Mouse (Mus musculus) kidney, adult 18-20 months (tissue): Measurements from ENCODE around the gene Ranbp1.

Source experiments
- DNase-seq: peaks from one replicate; pipeline ENCODE4 v3.0.0; 2021

Gene Ranbp1

DNA sequence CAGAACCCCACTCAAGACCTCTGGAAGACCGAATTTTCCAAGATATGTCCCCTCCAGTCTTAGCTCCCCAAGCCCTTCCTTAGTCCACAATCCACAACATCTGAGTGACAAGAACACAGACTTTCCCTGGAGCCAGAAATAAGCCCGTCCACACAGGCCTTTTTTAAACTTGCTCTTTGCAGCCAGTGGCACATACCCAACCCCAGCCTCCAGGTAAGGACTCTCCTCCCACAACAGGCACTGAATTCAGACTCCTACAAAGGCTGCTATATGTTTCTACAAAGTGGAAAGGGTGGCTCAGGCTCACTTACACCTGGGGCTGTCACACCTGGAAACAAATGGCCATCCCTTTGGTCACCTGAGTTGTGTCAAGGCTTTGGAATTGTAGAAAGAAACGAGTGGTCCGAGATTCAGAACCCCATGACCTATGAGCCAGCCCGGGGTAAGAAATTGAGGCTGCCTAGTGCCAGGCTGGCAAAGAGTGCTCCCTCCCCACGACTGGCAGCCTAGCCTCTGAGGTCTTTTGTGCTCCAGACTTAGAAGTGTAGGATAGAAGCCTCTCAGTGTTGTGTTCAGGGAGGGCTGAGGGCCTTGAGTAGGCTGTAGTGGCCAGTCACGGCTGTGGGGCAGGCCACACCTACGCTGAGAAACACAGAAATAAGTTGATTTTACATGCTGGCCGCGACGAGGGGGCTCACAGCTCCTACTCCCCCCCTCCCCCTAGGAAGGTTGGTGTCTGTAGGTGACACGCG lies 14.4 kb downstream of the Ranbp1 start:
- peak; percentile 27 for DNase-seq

DNA sequence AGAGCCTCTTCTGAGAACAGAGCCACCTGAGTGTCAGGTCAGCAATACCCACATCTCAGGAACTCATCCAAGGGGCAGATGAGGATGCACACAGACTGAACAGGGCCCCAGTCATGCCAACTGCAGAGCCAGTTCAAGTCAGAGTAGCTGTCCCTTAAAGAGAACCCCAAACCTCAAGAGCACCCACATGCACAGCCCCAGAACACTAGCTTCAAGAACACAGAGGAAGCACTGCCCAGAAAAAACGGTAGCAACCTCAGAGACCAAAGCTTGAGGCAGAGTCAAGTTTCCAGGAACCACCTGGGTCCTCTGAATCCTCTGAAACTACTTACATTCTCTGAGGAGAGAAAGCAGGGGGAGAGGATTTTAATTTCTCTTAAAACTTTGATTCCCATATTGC lies 15.1 kb downstream of the Ranbp1 start:
- no peak for DNase-seq

DNA sequence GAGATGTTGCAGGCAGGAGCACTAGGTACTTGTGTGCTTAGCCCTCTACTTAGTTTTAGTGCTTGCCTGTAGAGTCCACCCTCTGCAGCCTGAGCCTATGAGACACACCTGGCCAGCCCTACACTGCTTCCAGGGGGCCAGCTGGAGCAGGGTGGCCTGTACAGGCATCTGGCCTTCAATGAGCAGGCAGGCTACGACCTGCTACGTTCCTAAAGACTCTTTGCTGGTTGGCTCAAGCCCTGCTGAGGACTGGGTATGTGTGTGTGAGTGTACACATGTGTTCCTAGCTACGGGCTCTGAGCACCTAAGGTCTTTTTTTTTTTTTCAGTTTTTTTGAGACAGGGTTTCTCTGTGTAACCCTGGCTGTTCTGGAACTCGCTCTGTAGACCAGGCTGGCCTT lies 17.1 kb downstream of the Ranbp1 start:
- no peak for DNase-seq

DNA sequence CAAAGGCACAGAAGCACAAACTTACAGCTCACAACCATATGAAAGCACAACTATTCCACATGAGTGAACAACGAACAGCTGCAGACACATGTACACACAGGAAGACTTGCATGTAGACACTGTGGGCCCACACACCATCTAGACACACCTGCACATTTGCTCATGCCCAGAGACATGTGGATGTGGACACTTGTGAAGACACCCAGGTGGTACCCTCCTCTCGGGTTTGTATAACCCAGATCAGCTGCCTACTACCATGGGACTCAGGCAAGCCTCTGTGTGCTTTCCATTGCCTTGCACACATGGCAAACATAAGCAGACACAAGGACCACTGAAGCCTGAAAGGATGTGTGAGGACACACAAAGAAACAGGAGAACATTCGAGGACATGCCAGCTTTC lies 17.5 kb downstream of the Ranbp1 start:
- DNase-seq: no peak

DNA sequence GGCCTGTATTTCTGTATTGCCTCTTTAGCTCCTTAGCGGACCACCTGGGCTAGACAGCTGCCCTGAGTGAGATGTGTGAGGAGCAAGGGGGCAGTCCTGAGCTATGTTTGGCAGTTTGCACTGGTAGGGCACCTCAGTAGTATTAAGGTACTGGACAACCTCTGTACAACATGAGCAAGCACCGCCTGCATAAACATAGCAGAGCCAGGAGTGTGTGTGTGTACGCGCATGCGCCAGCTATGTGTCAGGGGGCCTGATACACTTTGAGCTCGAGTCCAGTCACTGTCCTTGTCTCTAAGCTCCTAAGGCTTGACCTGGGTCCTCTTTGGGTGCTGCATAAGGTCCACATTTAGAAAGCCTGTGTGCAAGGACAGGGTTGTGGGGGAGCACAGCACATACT lies 17.9 kb downstream of the Ranbp1 start:
- DNase-seq: no peak

DNA sequence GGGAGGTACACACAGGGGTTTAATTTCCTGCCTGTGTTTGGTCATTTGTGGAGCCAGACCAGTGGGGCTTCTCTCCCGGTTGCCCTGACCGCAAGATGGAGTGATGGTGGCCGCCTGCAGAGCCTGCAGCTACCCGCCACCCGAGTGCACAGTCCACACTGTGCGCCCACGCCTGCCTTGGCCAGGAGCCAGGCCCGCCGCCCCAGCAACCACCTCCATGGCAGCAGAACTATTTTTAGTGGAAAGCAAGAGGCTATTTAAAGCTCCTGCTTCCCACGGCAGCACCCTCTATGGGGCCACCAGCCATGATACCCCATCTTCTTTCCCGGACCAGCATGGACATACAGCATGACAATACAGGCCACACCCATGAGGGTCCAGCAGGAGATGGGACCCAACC lies 18.9 kb downstream of the Ranbp1 start:
- no peak for DNase-seq

DNA sequence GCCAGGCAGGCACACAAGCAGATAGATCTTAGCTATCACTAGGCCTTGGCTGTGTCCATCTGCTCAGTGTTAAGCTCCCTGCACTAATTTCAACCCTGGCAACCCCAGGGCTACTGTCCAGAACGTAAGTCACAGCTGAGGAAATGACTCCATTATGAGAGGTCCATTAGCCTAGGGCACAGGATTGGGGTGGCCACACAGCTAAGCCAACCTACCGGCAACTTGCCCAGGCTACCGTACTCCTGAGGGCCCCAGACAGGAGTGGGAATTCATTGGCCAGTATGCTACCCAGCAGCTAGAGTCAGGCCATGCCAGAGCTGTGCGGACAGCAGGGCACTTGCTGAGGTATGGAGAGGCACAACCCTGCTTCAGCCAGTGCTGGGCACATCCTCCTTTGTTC lies 19.7 kb downstream of the Ranbp1 start:
- no peak for DNase-seq

DNA sequence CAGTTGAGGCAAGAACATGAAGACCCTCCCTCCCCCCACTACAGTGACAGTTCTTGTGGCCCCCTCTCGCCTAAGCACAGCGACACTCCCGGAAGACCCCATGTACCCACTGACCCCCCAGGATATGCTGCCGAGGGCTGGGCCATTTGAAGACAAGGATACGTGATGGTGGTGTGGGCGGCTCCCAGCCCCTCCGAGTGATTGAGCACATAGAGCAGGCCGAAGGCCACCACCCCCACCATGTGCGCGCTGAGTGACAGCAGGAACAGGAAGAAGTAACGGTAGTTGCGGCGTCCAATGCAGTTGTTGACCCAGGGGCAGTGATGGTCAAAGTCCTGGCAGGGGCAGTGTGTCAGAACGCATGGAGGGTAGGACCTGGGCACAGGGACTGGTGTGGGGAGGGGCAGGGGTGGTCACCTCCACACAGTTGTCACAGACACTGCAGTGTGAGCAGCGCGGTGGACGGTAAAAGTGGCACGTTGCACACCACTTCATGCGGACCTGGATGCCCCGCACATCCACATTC lies 20.6 kb downstream of the Ranbp1 start:
- DNase-seq: no peak

DNA sequence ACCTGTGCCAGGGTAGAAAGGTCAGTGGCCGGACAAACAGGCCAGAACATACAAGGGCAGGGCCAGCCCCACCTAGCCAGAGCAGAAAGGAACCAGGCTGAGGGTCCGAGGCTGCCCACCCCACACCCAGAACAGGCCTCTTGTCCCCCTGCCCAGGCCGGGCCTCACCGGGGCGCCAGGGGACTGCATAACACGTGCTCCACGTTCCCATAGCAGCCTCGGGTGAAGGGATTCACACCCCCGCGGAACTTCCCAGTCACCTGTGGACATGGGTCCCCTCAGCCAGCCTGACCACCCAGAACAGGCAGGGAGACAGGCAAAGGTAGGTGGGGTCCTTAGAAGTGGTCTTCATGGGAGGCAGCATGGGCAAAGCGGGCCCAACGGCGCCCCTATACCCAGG lies 21.3 kb downstream of the Ranbp1 start:
- no peak for DNase-seq

DNA sequence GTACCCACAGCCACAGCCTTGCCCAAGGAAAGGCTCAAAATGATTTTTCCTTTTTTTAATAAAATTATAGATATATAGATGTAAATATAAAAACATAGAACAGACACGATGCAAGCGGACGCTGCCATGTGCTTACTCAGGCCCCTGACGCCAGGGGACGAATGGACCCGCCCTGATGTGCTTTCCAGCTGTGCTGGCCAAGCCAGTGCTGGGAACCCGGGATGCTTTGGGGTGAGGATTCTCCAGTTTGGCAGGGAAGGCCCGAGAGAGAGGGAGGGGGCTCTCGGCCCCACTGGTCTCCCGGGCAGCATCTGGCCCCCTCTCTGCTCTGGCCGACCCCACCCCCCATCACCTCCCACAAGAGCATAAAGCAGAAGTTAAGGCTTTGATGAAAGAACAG lies 26.3 kb downstream of the Ranbp1 start:
- no peak for DNase-seq

DNA sequence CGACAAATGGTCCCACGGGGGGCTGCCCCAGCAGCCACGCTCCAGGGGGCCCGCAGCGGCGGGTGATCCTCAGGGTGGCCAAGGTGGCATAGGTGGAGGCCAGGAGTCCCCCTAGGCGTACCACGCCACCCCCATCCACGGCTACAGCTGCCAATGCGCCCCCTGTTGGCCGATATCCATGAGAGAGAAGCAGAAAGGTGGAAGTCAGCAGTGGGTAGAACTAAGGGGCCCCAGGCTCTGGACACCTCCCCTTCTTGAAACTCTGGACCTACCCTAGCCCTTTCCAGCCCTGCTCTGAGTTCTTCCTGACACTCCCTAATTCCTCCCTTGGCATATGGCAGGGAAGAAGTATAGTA lies 27.0 kb downstream of the Ranbp1 start:
- DNase-seq: peak; percentile 8

DNA sequence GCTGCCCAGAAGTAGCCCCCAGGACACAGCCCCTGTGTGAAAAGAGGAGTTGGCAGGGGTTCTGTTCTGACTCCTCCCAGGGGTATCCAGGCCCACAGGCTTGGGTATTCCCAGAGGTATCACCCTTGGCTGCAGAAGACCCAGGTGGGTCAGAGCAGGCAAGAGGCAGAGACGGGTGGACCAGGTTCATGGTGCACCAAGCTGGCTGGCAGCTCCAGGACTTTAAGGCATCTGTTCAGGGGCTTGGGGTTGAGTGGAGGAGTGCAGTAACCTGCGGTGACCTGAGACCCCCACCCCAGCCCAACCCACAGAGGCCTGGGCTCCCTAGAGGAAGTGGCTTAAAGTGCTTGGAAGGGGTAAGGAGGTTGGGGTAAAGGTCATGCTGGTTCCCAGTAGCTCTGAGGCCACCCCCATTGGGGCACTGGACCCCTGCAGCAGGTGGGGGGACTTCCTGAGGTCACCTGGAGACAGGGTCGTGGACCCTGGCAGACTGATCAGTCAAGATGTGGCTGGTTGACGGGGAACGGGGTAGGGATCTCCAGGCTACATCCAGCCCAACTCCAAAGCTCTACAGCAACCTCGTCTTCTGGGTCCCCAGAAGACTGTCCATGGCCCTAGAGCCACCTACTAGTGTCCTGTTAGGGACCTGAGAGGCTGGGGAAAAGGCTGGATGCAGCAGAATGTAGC lies 27.5 kb downstream of the Ranbp1 start:
- no peak for DNase-seq

DNA sequence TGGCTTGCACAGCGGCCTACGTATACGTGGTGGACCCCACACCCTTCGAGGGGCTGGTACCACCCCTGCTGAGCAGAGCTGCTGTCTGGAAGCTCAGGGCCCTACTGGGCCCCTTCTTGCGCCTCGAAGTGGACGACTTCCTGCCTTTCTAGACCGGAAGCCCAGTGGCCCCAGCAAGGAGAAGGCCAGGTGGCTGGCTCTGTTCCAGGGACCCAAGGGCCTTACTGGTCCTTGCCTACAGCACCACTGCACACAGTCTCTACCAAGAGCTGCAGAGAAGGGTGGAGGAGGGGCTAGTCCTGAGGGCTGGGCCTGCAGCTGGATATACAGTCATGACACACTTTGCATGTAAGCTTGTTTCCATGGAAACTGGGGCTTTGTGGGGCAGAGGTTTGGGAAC lies 28.5 kb downstream of the Ranbp1 start:
- peak; percentile 8 for DNase-seq

DNA sequence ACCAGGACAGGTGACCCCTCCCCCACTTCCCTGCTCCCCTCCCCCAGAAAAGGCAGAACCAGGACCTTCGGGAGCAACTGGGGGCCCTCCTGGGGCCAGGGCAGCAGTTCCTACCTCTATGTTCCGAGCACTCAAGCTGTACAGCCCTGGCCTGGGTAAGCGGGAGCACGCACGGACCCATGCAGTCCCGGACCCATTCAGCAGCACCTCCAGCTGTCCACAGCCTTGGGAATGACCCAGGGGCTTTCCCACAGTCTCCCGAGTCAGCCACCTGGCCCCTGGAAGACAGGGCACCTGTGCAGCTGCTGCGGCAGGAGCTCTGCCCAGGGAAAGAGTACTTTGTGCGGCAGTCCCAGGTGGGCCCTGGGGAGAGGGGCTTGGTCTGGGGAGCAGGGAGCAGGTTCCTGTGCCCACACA lies 29.9 kb downstream of the Ranbp1 start:
- DNase-seq: no peak

DNA sequence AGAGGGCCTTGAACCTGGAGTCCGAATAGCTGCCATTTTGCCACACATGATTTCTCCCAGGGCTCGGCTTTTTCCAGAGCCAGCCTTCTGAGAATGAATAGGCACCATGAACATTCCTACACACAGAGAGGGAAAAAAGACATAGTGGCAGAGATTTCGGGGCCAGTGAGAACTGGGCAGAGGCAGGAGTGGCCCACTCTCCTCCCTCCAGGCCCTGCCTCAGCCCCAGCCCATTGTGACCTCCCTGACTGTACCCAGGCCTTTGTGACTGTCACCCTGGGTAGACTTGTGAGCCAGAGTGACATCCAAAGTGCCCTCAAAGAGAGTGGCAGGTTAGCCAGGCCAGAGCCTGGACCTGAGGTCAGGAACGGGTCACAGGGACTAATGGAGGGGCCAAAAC lies 31.0 kb downstream of the Ranbp1 start, which contains the start of gene Ccdc188:
TSS of gene Ccdc188 (plus strand) at position 301 of the 400 bp plus-strand sequence.
- no peak for DNase-seq

DNA sequence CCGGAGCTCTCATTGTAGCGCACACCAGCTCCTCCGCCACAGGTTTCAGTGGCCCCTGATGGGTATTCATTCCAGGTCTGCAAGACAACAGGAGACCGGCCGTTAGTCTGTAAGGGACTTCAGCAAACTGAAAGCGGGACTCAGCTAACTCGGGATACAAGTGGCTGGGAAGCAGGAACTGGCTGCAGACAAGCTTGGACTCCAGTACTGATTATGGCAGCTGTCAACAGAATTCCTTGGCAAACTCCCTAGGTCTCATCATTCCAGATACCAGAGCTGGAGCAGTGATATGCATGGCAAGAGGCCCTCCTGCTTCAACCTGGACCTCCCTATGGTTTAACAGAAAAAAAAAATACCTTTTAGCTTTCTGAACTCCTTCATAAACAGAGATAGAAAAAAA lies 33.7 kb downstream of the Ranbp1 start:
- DNase-seq: no peak

DNA sequence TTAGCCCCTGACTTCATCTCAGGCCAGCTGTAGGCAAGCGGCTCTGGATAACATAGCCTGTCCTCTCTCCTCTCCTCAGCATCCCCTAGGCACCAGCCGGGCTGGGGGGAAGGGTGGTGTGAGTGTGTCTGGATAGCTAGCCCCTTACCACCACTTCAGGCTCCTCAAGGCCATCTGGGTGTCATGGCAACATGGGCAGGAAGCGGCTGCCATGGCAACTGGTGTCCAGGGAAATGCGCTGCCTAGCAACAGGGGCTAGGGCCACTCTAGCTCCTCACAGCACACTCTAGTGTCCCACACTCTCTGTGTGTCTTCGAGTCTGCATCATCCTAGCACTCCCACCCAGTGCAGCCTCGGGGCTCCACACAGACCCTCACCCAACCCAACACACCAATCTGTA lies 34.8 kb downstream of the Ranbp1 start:
- no peak for DNase-seq

DNA sequence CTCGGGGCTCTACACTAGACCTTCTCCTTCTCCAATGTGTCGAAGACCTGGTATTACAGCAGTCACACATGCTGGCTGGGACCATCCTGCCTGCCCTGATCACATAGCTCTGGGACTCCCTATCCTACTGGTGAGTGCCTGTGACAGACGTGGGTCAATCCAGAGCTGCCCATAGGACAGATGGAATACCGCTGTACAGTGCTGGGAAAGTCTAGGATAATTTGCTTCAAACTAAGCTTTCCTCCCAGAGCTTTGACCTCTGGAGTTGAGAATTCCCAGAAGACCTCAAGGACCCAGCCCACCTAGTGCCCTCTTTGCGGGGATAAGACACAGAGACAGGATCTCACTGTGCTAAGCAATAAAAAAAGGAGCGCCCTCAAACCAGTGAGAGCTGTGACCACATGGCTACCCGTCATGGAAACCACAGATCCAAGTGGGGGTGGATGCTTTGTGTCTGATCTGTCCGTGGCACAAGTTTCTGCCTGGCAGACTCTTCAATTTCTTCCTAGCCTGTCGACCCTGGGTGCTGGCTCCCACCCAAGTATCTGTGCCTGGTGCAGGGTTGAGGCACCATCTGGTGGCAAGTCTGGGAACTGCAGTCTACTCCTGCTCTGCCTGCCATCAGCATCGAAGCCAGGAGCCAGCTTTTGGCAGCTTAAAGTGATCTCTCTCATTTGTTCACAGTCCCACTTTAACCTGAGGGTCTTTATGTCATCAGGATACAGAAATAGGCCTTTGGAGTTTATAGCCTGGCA lies 36.9 kb downstream of the Ranbp1 start:
- peak; percentile 89 for DNase-seq

DNA sequence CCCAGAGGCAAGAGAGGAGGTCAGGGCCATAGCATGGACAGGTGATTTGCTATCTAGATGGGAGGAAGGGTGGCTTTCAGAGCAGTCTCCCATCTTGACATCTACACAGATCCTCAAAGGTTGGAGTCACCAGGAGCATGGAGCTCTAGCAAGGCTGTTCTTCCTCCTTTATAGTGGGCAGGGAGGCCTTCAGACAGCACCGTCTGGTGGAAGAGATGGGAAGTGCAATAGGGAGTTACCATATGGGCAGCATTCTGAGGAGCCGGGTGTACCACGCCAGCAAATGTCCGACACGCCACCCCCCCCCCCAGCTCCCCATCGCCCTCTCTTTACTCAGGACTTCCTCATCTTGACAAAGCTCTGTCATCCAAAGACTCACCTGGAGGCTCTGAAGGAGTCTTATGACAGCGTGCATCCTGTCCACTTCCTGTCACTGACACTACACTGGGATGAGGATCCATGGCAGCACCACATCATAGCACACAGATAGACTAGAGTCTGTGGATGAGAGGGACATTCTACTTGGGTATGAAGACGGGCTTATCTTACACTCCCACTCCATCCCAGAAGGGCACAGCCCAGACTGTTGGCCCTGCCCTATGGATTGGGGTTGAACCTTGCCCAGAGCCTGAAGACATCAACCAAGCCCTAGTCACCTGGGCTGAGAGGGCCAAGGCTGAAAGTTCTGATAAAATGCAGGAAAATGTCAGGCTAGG lies 37.7 kb downstream of the Ranbp1 start:
- peak; percentile 65 for DNase-seq

DNA sequence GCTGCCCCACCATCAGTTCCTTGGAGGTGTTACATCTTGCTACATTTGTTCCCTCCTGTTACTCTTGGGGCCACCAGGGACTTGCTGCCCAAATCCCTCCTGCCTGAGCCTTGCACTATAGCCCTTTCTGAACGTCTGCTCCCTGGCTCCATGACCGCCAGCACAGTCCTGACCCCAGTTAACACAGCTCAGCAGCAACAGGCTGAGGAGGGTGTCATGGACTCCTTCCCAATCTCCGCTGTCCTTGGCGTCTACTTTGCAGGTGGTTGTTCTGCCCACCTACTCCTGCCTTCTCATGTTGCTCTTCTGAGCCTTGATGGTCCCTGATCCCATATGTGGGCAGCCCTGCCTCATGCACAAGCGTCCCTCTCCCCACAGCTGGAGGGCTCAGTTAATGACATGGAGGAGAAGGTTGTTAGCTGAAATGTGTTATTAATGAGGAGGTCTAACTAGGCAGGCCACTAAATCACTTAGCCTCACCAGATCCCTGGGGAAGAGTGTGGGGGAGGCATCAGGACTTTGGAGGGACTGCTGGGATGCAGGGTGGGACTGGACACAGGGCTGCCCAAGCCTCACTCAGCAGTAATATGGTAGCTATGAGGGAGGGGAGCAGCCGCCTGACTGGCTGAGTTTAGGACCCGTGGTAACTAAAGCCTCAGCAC lies 45.0 kb downstream of the Ranbp1 start:
- no peak for DNase-seq

DNA sequence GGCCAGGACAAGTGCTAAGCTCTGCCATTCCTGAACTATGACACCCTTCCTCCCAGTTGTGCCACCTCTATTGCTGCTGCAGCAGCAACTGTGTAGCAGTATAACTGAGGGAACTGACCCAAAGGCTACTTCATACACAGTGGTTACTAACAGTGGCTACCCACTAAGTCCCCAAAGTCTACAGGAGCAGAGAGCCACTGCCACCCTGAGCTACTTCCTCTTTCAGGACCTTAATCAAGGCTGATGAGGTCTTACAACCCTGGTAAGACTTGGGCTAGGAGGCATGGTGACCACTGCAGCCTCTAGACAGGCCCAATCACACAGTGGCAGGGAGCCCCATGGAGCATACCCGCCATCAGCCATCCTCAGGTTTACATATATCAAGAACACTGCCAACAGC lies 46.5 kb downstream of the Ranbp1 start:
- DNase-seq: no peak

DNA sequence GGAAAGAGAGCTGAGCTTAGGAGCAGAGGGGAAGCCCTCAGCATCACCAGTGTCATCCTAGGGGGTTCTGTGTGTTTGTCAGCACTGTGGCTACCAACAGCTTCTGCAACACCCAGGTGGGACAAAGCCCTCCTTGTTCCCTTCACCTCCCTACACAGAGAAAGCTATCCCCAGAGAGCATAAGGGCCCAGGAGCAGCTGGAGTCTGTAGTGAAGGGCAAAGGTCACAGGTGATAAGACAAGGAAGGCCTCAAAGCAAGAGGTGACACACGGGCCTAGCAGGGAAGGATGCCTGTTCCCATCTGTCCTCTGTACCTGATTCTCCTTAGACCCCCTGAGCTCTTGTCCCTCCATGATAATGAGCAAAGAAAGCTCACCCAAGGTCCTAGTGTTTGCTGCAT lies 46.9 kb downstream of the Ranbp1 start:
- DNase-seq: no peak

DNA sequence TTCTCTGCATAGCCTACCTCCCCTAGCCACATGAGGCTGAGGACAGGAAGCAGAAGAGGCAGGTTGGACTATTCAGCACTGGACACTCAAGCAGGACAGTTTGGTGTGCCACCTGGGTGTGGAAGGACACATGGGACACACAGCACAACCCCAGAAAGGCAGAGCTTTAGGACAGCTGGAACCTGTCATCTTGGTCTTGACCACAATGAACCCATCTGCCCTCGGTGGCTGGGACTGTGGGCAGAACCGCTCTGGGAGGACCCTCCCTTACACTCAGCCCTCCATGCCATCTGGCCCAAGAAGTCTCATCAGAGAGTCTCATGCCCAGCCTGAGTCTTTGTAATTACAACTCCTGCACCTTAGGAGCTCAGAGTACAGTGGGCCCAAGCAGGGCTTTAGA lies 48.5 kb downstream of the Ranbp1 start:
- no peak for DNase-seq
